8 mouse cellular contexts compared by ENCODE assay signal in genomic region chr12:28636543-28636942, GRCm38 (mm10). TPM values are rescaled to one million over a fixed set of nuclear protein-coding genes. Genes with fewer than 3 reads are reported as not detected.
DNase-seq lines count a peak whose midpoint lies in the region; ATAC-seq and TF ChIP-seq lines count a peak whose summit lies in the region.

No protein-coding gene starts in this region.

- H3K27ac ChIP-seq in kidney, embryonic 14.5 days (ENCODE audit: low read depth, low read length) = no peak overlapping the region
- H3K27ac ChIP-seq in kidney, adult 2 months (ENCODE audit: insufficient read depth, low read depth, low read length) = no peak overlapping the region
- no peak overlapping the region for H3K27ac ChIP-seq in bone marrow macrophage, adult 2 months (ENCODE audit: insufficient read depth, low read depth, low read length)
- no peak overlapping the region for H3K27ac ChIP-seq in hindbrain, embryonic 16.5 days (ENCODE audit: low read depth, low read length)
- H3K27ac ChIP-seq in midbrain, embryonic 15.5 days = no peak overlapping the region

- peaks cover 31% of the 10 kb centered on the region for H3K36me3 ChIP-seq in kidney, embryonic 14.5 days (ENCODE audit: control insufficient read depth, insufficient read depth, low read length)
- H3K36me3 ChIP-seq in kidney, adult 2 months (ENCODE audit: control insufficient read depth, insufficient read depth, low read length) = 0 out of 2 replicates have a peak, but pooled peaks cover 1% of the 10 kb centered on the region
- H3K36me3 ChIP-seq in hindbrain, embryonic 16.5 days (ENCODE audit: control insufficient read depth, insufficient read depth, low read length) = peaks cover 17% of the 10 kb centered on the region
- peaks cover 20% of the 10 kb centered on the region for H3K36me3 ChIP-seq in midbrain, embryonic 15.5 days (replicated peaks)

- DNase-seq in kidney, adult 2 months = no peak
- no peak for DNase-seq in frontal cortex, postnatal 14 days (ENCODE audit: low spot score in 2 of 2)
- no peak for DNase-seq in embryo, embryonic 9.5 days (ENCODE audit: extremely low spot score)
- no peak for DNase-seq in spleen, postnatal 10 days (ENCODE audit: low spot score in 2 of 2)

- no peak for TF ChIP-seq POLR2A in kidney, adult 2 months (IDR thresholded peaks at IDR 0.05; ENCODE audit: low read depth, low read length)
- TF ChIP-seq POLR2A in bone marrow macrophage, adult 2 months (IDR thresholded peaks at IDR 0.05; ENCODE audit: borderline replicate concordance, low read depth, low read length) = no peak

- peak overlapping the region; percentile 87 for H3K4me3 ChIP-seq in kidney, embryonic 14.5 days (ENCODE audit: low read length)
- H3K4me3 ChIP-seq in kidney, adult 2 months (ENCODE audit: insufficient read depth, low read depth, low read length) = no peak overlapping the region
- H3K4me3 ChIP-seq in bone marrow macrophage, adult 2 months (ENCODE audit: insufficient read depth, low read length) = peak overlapping the region; percentile 86
- H3K4me3 ChIP-seq in hindbrain, embryonic 16.5 days (ENCODE audit: low read length) = peak overlapping the region; percentile 62
- peak overlapping the region; percentile 77; the same call in 1 of the 2 replicates for H3K4me3 ChIP-seq in midbrain, embryonic 15.5 days

- H3K27me3 ChIP-seq in kidney, embryonic 14.5 days (ENCODE audit: control insufficient read depth, insufficient read depth, low read length) = no peaks in the 10 kb centered on the region
- H3K27me3 ChIP-seq in kidney, adult 2 months (replicated peaks; ENCODE audit: control insufficient read depth, insufficient read depth, low read length) = no peaks in the 10 kb centered on the region
- H3K27me3 ChIP-seq in hindbrain, embryonic 16.5 days (replicated peaks; ENCODE audit: control insufficient read depth, insufficient read depth, low read length) = no peaks in the 10 kb centered on the region
- no peaks in the 10 kb centered on the region for H3K27me3 ChIP-seq in midbrain, embryonic 15.5 days (replicated peaks)

- H3K4me2 ChIP-seq in kidney, embryonic 14.5 days (replicated peaks; ENCODE audit: low read depth, low read length) = peak overlapping the region; percentile 52
- peak overlapping the region; percentile 63 for H3K4me2 ChIP-seq in hindbrain, embryonic 16.5 days (ENCODE audit: low read length)
- H3K4me2 ChIP-seq in midbrain, embryonic 15.5 days = peak overlapping the region; percentile 51

- peaks cover 16% of the 10 kb centered on the region; the same call in 1 of the 2 replicates for H3K4me1 ChIP-seq in kidney, embryonic 14.5 days (ENCODE audit: control insufficient read depth, insufficient read depth, low read length)
- peaks cover 6% of the 10 kb centered on the region; the same call in 1 of the 2 replicates for H3K4me1 ChIP-seq in kidney, adult 2 months (ENCODE audit: control insufficient read depth, insufficient read depth, low read length)
- H3K4me1 ChIP-seq in bone marrow macrophage, adult 2 months (ENCODE audit: control insufficient read depth, insufficient read depth, low read length) = peaks cover 16% of the 10 kb centered on the region
- H3K4me1 ChIP-seq in hindbrain, embryonic 16.5 days (ENCODE audit: control insufficient read depth, insufficient read depth, low read depth, low read length) = peaks cover 16% of the 10 kb centered on the region
- H3K4me1 ChIP-seq in midbrain, embryonic 15.5 days = peaks cover 28% of the 10 kb centered on the region

- ATAC-seq in kidney, embryonic 14.5 days (ENCODE audit: low FRiP score, low TSS enrichment) = no peak
- ATAC-seq in hindbrain, embryonic 16.5 days = no peak; the same call in 1 of the 2 replicates
- ATAC-seq in midbrain, embryonic 15.5 days (replicated peaks) = no peak

- 90% methylated on average over 6 of the region's 6 CpGs for WGBS in kidney, embryonic 14.5 days
- 89% methylated on average over 6 of the region's 6 CpGs for WGBS in kidney, adult 2 months
- WGBS in hindbrain, embryonic 16.5 days = 89% methylated on average over 6 of the region's 6 CpGs
- 93% methylated on average over 6 of the region's 6 CpGs for WGBS in midbrain, embryonic 15.5 days

- H3K9ac ChIP-seq in kidney, embryonic 14.5 days (ENCODE audit: low read depth, low read length) = no peak overlapping the region
- H3K9ac ChIP-seq in hindbrain, embryonic 16.5 days (ENCODE audit: low read depth, low read length) = no peak overlapping the region
- no peak overlapping the region for H3K9ac ChIP-seq in midbrain, embryonic 15.5 days

- TF ChIP-seq CTCF in kidney, adult 2 months (conservative IDR thresholded peaks at IDR 0.05; ENCODE audit: insufficient read depth, insufficient read length, low read depth, low read length) = no peak
- TF ChIP-seq CTCF in bone marrow macrophage, adult 2 months (IDR thresholded peaks at IDR 0.05; ENCODE audit: low read depth, low read length) = no peak

- H3K9me3 ChIP-seq in kidney, embryonic 14.5 days (ENCODE audit: control insufficient read depth, low read length) = no peaks in the 10 kb centered on the region
- H3K9me3 ChIP-seq in hindbrain, embryonic 16.5 days (ENCODE audit: control insufficient read depth, low read length) = no peaks in the 10 kb centered on the region
- H3K9me3 ChIP-seq in midbrain, embryonic 15.5 days = no peaks in the 10 kb centered on the region

RNA-seq across cellular contexts. Expression of gene Rps7, which starts 0.8 kb away (rescaled TPM):
- 959 and 1,233 TPM in 2 replicates for polyA plus RNA-seq in kidney, embryonic 14.5 days (2014; fragmentation: Nextera tagmentation; extraction: Ambion mirVana)
- polyA plus RNA-seq in kidney, adult 2 months (2012; rRNA removed) = 212 and 286 TPM in 2 replicates
- polyA plus RNA-seq in bone marrow macrophage, adult 2 months (2012; ENCODE audit: insufficient read depth, insufficient read length, missing spikeins) = 659 and 814 TPM in 2 replicates
- 315 and 319 TPM in 2 replicates for polyA plus RNA-seq in hindbrain, embryonic 16.5 days (2015; fragmentation: Nextera tagmentation; extraction: Ambion mirVana)
- 356 and 383 TPM in 2 replicates for polyA plus RNA-seq in midbrain, embryonic 15.5 days (2015; fragmentation: Nextera tagmentation; extraction: Ambion mirVana)

RNA-seq across cellular contexts. Expression of gene Rnaseh1, which starts 12.9 kb away (rescaled TPM):
- 27.5 and 31.6 TPM in 2 replicates for polyA plus RNA-seq in kidney, embryonic 14.5 days (2014; fragmentation: Nextera tagmentation; extraction: Ambion mirVana)
- 8.5 and 9.8 TPM in 2 replicates for polyA plus RNA-seq in kidney, adult 2 months (2012; rRNA removed)
- polyA plus RNA-seq in bone marrow macrophage, adult 2 months (2012; ENCODE audit: insufficient read depth, insufficient read length, missing spikeins) = 16.0 and 20.8 TPM in 2 replicates
- polyA plus RNA-seq in hindbrain, embryonic 16.5 days (2015; fragmentation: Nextera tagmentation; extraction: Ambion mirVana) = 22.7 and 23.0 TPM in 2 replicates
- 24.1 and 27.2 TPM in 2 replicates for polyA plus RNA-seq in midbrain, embryonic 15.5 days (2015; fragmentation: Nextera tagmentation; extraction: Ambion mirVana)

RNA-seq across cellular contexts. Expression of gene Colec11, which starts 13.4 kb away (rescaled TPM):
- polyA plus RNA-seq in kidney, embryonic 14.5 days (2014; fragmentation: Nextera tagmentation; extraction: Ambion mirVana) = 1.9 and 2.6 TPM in 2 replicates
- polyA plus RNA-seq in kidney, adult 2 months (2012; rRNA removed) = 1.6 and 1.7 TPM in 2 replicates
- polyA plus RNA-seq in bone marrow macrophage, adult 2 months (2012; ENCODE audit: insufficient read depth, insufficient read length, missing spikeins) = 0.56 TPM in 1 of 2 replicates, not detected in the other
- polyA plus RNA-seq in hindbrain, embryonic 16.5 days (2015; fragmentation: Nextera tagmentation; extraction: Ambion mirVana) = 1.4 and 1.6 TPM in 2 replicates
- polyA plus RNA-seq in midbrain, embryonic 15.5 days (2015; fragmentation: Nextera tagmentation; extraction: Ambion mirVana) = 1.0 TPM in 2 replicates

RNA-seq across cellular contexts. Expression of gene Adi1, which starts 38.5 kb away (rescaled TPM):
- 87.4 and 89.1 TPM in 2 replicates for polyA plus RNA-seq in kidney, embryonic 14.5 days (2014; fragmentation: Nextera tagmentation; extraction: Ambion mirVana)
- 35.2 and 53.9 TPM in 2 replicates for polyA plus RNA-seq in kidney, adult 2 months (2012; rRNA removed)
- polyA plus RNA-seq in bone marrow macrophage, adult 2 months (2012; ENCODE audit: insufficient read depth, insufficient read length, missing spikeins) = 38.8 and 39.3 TPM in 2 replicates
- polyA plus RNA-seq in hindbrain, embryonic 16.5 days (2015; fragmentation: Nextera tagmentation; extraction: Ambion mirVana) = 28.6 and 32.1 TPM in 2 replicates
- polyA plus RNA-seq in midbrain, embryonic 15.5 days (2015; fragmentation: Nextera tagmentation; extraction: Ambion mirVana) = 23.8 and 25.5 TPM in 2 replicates

RNA-seq across cellular contexts. Expression of gene Allc, which starts 54.2 kb away (rescaled TPM):
- polyA plus RNA-seq in kidney, embryonic 14.5 days (2014; fragmentation: Nextera tagmentation; extraction: Ambion mirVana) = 0.14 TPM in 1 of 2 replicates, not detected in the other
- 0.13 TPM in 1 of 2 replicates, not detected in the other for polyA plus RNA-seq in kidney, adult 2 months (2012; rRNA removed)
- not detected in 2 replicates for polyA plus RNA-seq in bone marrow macrophage, adult 2 months (2012; ENCODE audit: insufficient read depth, insufficient read length, missing spikeins)
- polyA plus RNA-seq in hindbrain, embryonic 16.5 days (2015; fragmentation: Nextera tagmentation; extraction: Ambion mirVana) = 0.15 TPM in 2 replicates
- 0.20 and 0.23 TPM in 2 replicates for polyA plus RNA-seq in midbrain, embryonic 15.5 days (2015; fragmentation: Nextera tagmentation; extraction: Ambion mirVana)
